Mouse (Mus musculus) regulatory T cell (primary cell): Measurements from ENCODE around the gene Prdx6.
"Not testable (repeated sequence)": the region's sequence is repeated elsewhere in the genome, so short reads cannot be mapped to it uniquely, and the experiment has no call there.

Experiments
- in situ Hi-C: fragments of 300-600 bp; cut with MboI, MseI; formaldehyde crosslinking; loops from one replicate; pipeline ENCODE4 v1.15.1; 2025; ENCODE audit warnings: high pct_unique_total_duplicates

The Prdx6 gene

DNA sequence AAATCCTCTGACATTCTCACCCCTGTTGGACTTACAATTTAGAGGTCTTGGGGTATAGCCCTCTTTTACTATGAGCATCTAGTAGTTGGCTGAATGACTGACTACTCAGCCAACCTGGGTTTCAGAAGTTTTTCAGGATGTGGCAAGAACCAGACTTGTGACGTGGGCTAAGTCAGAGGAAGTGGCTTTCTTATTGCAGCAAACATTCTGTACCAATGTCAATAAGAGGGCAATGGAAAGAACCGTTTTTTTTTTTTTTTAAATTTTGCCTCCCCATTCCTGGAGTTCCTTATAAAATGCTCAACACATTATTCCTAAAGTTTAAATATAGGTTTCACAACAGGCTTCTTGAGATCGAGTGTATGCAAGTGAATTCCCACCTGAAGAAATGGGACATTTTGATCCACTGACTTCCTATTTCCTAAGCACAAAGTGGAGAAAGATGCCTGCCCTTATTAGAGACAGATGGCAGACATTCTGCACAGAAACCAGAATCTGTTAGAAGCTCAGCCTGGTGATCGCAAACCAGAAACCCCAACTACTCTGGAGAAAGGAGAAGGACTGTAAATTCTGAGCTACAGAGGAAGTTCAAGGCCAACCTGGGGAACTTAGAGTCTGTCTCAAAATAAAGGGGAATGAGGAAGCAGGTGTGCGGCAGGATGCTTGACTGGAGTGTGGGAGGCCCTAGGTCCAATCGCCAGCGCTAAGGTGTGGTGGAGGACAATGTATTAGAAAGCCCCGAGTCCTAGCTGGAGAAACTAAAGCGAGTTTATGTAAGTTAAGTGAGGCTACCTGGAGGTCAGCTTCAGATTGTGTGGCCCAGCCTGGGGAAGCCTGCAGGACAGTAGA is 622 bp upstream of the Prdx6 start:
- in situ Hi-C loops: no loop called here

GRCm38 (mm10) chr1:161250031-161250603 is 902 bp downstream of the Prdx6 start:
- in situ Hi-C loops: no loop called here

- in situ Hi-C loops: no loop called here
Observed at GRCm38 (mm10) chr1:161249442-161249841, 1.6 kb downstream of the Prdx6 start.

- in situ Hi-C loops: no loop called here
Observed at GRCm38 (mm10) chr1:161248685-161249084, 2.3 kb downstream of the Prdx6 start.

GRCm38 (mm10) chr1:161247643-161248580 is 3.1 kb downstream of the Prdx6 start:
- in situ Hi-C loops: no loop called here

GRCm38 (mm10) chr1:161247176-161247575 is 3.8 kb downstream of the Prdx6 start:
- in situ Hi-C loops: no loop called here

GRCm38 (mm10) chr1:161237750-161238149 is 13.3 kb downstream of the Prdx6 start:
- in situ Hi-C loops: no loop called here

- in situ Hi-C loops: no loop called here
Observed at GRCm38 (mm10) chr1:161237339-161237738, 13.7 kb downstream of the Prdx6 start.

- in situ Hi-C loops: loop anchor here (5.0 kb wide), 1 partner anchor 64 kb away; no protein-coding TSS in a partner anchor
Observed at GRCm38 (mm10) chr1:161233226-161233839, 17.7 kb downstream of the Prdx6 start.

DNA sequence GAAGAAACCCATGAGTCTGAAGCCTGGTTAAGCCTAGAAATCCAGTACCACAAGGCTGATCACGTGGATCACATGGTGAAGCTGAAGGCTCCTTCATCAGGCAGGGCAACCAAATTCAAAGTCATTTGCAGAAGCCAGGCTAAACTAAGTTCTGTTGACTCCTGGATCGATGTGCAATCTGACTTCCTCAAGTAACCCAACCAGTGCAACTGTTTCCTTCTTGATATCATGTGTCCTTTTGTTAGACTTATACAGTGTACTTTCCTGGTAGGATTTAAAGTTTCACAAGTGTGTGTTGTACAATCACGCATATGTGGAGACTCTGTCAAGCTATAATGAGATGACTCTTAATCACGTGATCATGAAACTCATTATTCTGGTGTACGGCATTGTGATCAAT is 18.8 kb downstream of the Prdx6 start:
- in situ Hi-C loops: loop anchor here (5.0 kb wide), 1 partner anchor 65 kb away; no protein-coding TSS in a partner anchor

GRCm38 (mm10) chr1:161224837-161225236 is 26.2 kb downstream of the Prdx6 start:
- in situ Hi-C loops: no loop called here

DNA sequence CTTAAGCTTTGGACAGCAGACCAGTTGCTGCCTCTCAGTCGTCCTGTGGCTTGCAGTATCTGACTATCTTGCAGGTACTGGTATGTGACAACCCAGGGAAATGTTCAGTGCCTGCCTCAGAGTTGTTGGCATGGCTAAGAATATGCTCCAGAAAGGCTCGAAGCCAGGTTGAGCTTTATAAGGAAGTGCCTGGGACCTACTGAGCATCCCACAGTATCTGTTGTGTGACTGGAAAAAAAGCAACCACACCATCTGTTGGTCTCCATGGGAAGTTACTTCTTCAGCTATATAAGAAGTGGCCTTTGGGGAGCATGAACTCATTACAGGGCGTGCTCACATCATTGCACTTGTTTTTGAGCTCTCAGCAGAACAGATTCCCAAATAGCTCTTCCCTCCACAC is 31.2 kb downstream of the Prdx6 start:
- in situ Hi-C loops: loop anchor here (10.0 kb wide), 2 partner anchors 75 to 515 kb away; no protein-coding TSS in a partner anchor

- in situ Hi-C loops: loop anchor here (10.0 kb wide), 2 partner anchors 80 to 520 kb away; no protein-coding TSS in a partner anchor
Observed at GRCm38 (mm10) chr1:161214465-161214864, 36.6 kb downstream of the Prdx6 start.

GRCm38 (mm10) chr1:161199856-161200255 is 51.2 kb downstream of the Prdx6 start:
- in situ Hi-C loops: loop anchor here (5.0 kb wide), 1 partner anchor 367 kb away; no protein-coding TSS in a partner anchor

DNA sequence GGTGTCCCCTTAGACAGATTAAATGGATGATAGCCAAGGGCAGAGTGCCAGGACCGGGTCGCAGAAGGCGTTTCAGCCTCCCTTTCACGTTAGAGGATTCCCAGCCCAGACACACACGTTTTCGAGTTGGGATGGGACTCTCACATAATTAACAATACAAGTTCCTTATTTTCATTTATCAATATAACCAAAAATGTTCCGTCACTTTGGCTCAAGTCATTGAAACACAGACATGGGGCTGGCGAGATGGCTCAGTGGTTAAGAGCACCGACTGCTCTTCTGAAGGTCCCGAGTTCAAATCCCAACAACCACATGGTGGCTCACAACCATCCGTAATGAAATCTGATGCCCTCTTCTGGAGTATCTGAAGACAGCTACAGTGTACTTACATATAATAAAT is 54.7 kb downstream of the Prdx6 start:
- in situ Hi-C loops: not testable (repeated sequence)

DNA sequence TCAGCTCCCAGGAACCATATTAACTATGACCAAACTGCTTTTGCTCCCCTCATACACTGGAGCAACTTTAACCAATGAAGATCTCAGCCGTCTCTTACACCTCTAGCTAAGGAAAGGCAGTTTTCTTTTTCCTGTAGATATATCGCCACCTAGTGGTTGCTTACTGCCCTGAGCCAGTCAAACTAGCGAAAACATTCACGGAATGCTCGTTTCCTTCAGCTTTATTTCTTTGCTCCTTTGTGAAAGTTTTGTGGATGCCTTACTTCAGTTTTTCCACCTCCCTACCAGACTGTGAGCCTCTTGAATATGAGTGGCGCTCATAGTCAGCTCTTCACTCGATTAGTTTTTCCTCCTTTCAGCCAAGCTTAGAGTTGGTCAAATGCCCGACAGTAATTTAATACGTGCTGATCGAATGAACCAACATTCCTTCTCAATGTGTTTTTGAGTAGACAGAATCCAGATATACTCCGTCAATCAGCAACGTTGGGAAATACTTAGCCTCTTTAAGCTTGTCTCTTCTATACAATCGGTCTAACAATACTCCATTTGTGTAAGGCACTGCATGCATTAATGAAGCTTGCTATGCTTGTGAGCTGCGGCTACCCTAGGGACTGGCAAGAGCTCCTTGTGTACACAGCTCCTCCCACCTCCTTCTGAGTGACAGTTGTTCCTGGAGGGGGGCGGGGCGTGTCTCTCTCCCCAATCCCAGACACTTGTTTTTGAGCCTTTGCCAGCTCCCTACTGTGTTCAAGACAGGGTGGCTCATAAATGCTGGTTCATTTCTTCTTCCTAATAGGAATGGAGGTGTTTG is 55.3 kb downstream of the Prdx6 start:
- in situ Hi-C loops: no loop called here

DNA sequence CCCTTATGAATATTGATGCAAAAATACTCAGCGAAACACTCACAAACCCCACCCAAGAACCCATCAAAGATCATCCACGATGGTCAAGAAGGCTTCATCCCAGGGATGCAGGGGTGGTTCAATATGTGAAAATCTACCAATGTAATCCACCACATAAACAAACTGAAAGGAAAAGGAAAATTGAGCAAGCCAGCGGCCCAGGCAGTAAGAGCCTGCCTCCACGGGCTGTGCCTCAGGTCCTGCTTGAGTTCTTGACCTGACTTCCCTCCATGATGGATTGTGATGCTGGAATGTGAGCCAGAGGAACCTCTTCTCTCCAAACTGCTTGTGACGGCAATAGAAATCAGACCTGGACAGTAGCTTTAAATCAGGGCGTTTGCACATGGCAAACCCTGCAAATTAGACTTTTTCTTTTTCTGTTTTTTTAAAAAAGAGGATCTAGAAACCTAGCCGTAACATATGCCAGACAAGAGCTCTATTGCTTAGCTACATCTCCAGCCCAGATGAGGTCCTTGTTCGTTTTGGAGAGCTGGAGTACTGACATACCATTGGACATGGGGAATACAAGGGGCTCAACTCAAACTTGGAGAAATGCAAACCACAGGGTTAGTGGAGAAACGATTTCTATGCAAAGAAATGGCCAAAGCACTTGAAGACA is 60.6 kb downstream of the Prdx6 start:
- in situ Hi-C loops: no loop called here
